Comparison of ENCODE assay signal across 8 mouse cellular contexts in genomic region chr12:32061090-32061930, GRCm38 (mm10). TPM values are rescaled to one million over a fixed set of nuclear protein-coding genes. Genes with fewer than 3 reads are reported as not detected.
DNase-seq lines count a peak whose midpoint lies in the region; ATAC-seq and TF ChIP-seq lines count a peak whose summit lies in the region.

TSS of gene Prkar2b (minus strand) at chr12:32061296.

- no peaks in the 10 kb centered on the region for H3K36me3 ChIP-seq in C2C12 (ENCODE audit: control insufficient read depth, insufficient read depth)
- H3K36me3 ChIP-seq in erythroblast, embryonic 14.5 days (ENCODE audit: control insufficient read depth) = peaks cover 38% of the 10 kb centered on the region
- H3K36me3 ChIP-seq in heart, embryonic 12.5 days = no peaks in the 10 kb centered on the region
- no peaks in the 10 kb centered on the region for H3K36me3 ChIP-seq in kidney, postnatal 0 days (ENCODE audit: insufficient read depth, low read length)
- H3K36me3 ChIP-seq in liver, embryonic 11.5 days (ENCODE audit: control insufficient read depth, insufficient read depth, low read length) = no peaks in the 10 kb centered on the region
- H3K36me3 ChIP-seq in stomach, embryonic 14.5 days (ENCODE audit: control insufficient read depth, insufficient read depth, low read length) = no peaks in the 10 kb centered on the region

- H3K4me2 ChIP-seq in heart, embryonic 12.5 days = peak within 1 kb of the TSS; percentile 99
- H3K4me2 ChIP-seq in kidney, postnatal 0 days (ENCODE audit: low read length) = peak within 1 kb of the TSS; percentile 99
- H3K4me2 ChIP-seq in liver, embryonic 11.5 days = peak within 1 kb of the TSS; percentile 66
- H3K4me2 ChIP-seq in stomach, embryonic 14.5 days (replicated peaks; ENCODE audit: low read depth, low read length) = peak within 1 kb of the TSS; percentile 93

- H3K27ac ChIP-seq in heart, embryonic 12.5 days (ENCODE audit: poor library complexity, severe bottlenecking) = peak within 1 kb of the TSS; percentile 83
- peak within 1 kb of the TSS; percentile 71; the same call in 1 of the 2 replicates for H3K27ac ChIP-seq in kidney, postnatal 0 days
- peak within 1 kb of the TSS; percentile 97 for H3K27ac ChIP-seq in liver, embryonic 11.5 days (ENCODE audit: low read depth, low read length)
- peak within 1 kb of the TSS; percentile 93 for H3K27ac ChIP-seq in stomach, embryonic 14.5 days (ENCODE audit: low read length)

- peak within 1 kb of the TSS; percentile 82 for H3ac ChIP-seq in C2C12 (ENCODE audit: control insufficient read depth, insufficient read length, low read depth)

- DNase-seq in brain, embryonic 14.5 days (ENCODE audit: low read depth) = peak; percentile 97
- peak; percentile 92 for DNase-seq in kidney, postnatal 0 days (ENCODE audit: low spot score)
- DNase-seq in liver, embryonic 11.5 days (ENCODE audit: low spot score) = peak; percentile 95
- peak; percentile 94 for DNase-seq in naive thymus-derived CD4-positive, alpha-beta T cell, adult 2 months (ENCODE audit: low read depth)

- H3K79me2 ChIP-seq in C2C12 (ENCODE audit: control insufficient read depth, insufficient read depth) = peaks cover 46% of the 10 kb centered on the region

- peak; percentile 96 for TF ChIP-seq POLR2A in brain, embryonic 14.5 days (IDR thresholded peaks at IDR 0.05; ENCODE audit: borderline replicate concordance, extremely low read depth, insufficient read depth, insufficient read length, poor library complexity, severe bottlenecking)

- H3K4me3 ChIP-seq in C2C12 (ENCODE audit: insufficient read depth, poor library complexity, severe bottlenecking) = peak within 1 kb of the TSS; percentile 65
- H3K4me3 ChIP-seq in erythroblast, embryonic 14.5 days (replicated peaks) = peak within 1 kb of the TSS; percentile 87
- H3K4me3 ChIP-seq in heart, embryonic 12.5 days = peak within 1 kb of the TSS; percentile 86
- peak within 1 kb of the TSS; percentile 83 for H3K4me3 ChIP-seq in kidney, postnatal 0 days (replicated peaks; ENCODE audit: low read depth, low read length)
- H3K4me3 ChIP-seq in liver, embryonic 11.5 days (ENCODE audit: low read depth, low read length) = peak within 1 kb of the TSS; percentile 95
- peak within 1 kb of the TSS; percentile 84 for H3K4me3 ChIP-seq in stomach, embryonic 14.5 days (ENCODE audit: low read depth, low read length)

- peaks cover 71% of the 10 kb centered on the region for H3K4me1 ChIP-seq in erythroblast, embryonic 14.5 days (ENCODE audit: control insufficient read depth)
- H3K4me1 ChIP-seq in heart, embryonic 12.5 days (replicated peaks) = peaks cover 9% of the 10 kb centered on the region; the same call in 1 of the 2 replicates
- H3K4me1 ChIP-seq in kidney, postnatal 0 days (replicated peaks; ENCODE audit: insufficient read depth, low read length) = 0 out of 2 replicates have a peak, but pooled peaks cover 5% of the 10 kb centered on the region
- H3K4me1 ChIP-seq in liver, embryonic 11.5 days (replicated peaks; ENCODE audit: control insufficient read depth, insufficient read depth, low read length) = peaks cover 34% of the 10 kb centered on the region
- H3K4me1 ChIP-seq in stomach, embryonic 14.5 days (ENCODE audit: control insufficient read depth, insufficient read depth, low read length) = 0 out of 2 replicates have a peak, but pooled peaks cover 6% of the 10 kb centered on the region

- peak within 1 kb of the TSS; percentile 89 for H3K9ac ChIP-seq in heart, embryonic 12.5 days
- H3K9ac ChIP-seq in kidney, postnatal 0 days (ENCODE audit: low read depth, low read length) = peak within 1 kb of the TSS; percentile 70
- peak within 1 kb of the TSS; percentile 100 for H3K9ac ChIP-seq in liver, embryonic 11.5 days (ENCODE audit: low read depth, low read length)
- peak within 1 kb of the TSS; percentile 72 for H3K9ac ChIP-seq in stomach, embryonic 14.5 days (replicated peaks; ENCODE audit: low read depth, low read length)

- H3K27me3 ChIP-seq in C2C12 (ENCODE audit: control insufficient read depth, insufficient read depth, insufficient read length) = no peaks in the 10 kb centered on the region
- H3K27me3 ChIP-seq in erythroblast, embryonic 14.5 days (ENCODE audit: control insufficient read depth) = no peaks in the 10 kb centered on the region
- no peaks in the 10 kb centered on the region for H3K27me3 ChIP-seq in heart, embryonic 12.5 days (replicated peaks)
- no peaks in the 10 kb centered on the region for H3K27me3 ChIP-seq in kidney, postnatal 0 days (ENCODE audit: insufficient read depth, low read length)
- no peaks in the 10 kb centered on the region for H3K27me3 ChIP-seq in liver, embryonic 11.5 days (replicated peaks; ENCODE audit: control insufficient read depth, insufficient read depth, low read length)
- H3K27me3 ChIP-seq in stomach, embryonic 14.5 days (ENCODE audit: control insufficient read depth, insufficient read depth, low read length) = no peaks in the 10 kb centered on the region

- under 1% methylated on average over 58 of the region's 64 CpGs for WGBS in heart, embryonic 12.5 days
- WGBS in kidney, postnatal 0 days = 1% methylated on average over 63 of the region's 64 CpGs
- 1% methylated on average over 60 of the region's 64 CpGs for WGBS in liver, embryonic 11.5 days
- WGBS in stomach, embryonic 14.5 days = 1% methylated on average over 64 of the region's 64 CpGs

- peak; percentile 98 for ATAC-seq in heart, embryonic 12.5 days (ENCODE audit: insufficient number of reproducible peaks, low FRiP score)
- peak; percentile 95 for ATAC-seq in kidney, postnatal 0 days (replicated peaks; ENCODE audit: low FRiP score, low read depth)
- peak; percentile 95 for ATAC-seq in liver, embryonic 11.5 days (replicated peaks; ENCODE audit: low FRiP score)
- peak; percentile 95 for ATAC-seq in stomach, embryonic 14.5 days (ENCODE audit: insufficient number of reproducible peaks, insufficient read depth, low FRiP score, low read depth)

- no peaks in the 10 kb centered on the region for H3K9me3 ChIP-seq in erythroblast, embryonic 14.5 days (ENCODE audit: control insufficient read depth, low read length)
- no peaks in the 10 kb centered on the region for H3K9me3 ChIP-seq in heart, embryonic 12.5 days (replicated peaks)
- H3K9me3 ChIP-seq in kidney, postnatal 0 days (replicated peaks; ENCODE audit: low read length) = no peaks in the 10 kb centered on the region
- H3K9me3 ChIP-seq in liver, embryonic 11.5 days (ENCODE audit: control insufficient read depth, low read length) = no peaks in the 10 kb centered on the region
- no peaks in the 10 kb centered on the region for H3K9me3 ChIP-seq in stomach, embryonic 14.5 days (ENCODE audit: control insufficient read depth, low read depth, low read length)

- TF ChIP-seq CTCF in C2C12 (IDR thresholded peaks at IDR 0.05; ENCODE audit: control insufficient read depth, insufficient read depth, insufficient read length) = no peak
- no peak for TF ChIP-seq CTCF in brain, embryonic 14.5 days (IDR thresholded peaks at IDR 0.05; ENCODE audit: borderline replicate concordance, extremely low read depth, insufficient read depth, insufficient read length)
- TF ChIP-seq CTCF in kidney, postnatal 0 days (IDR thresholded peaks at IDR 0.05; ENCODE audit: low read depth) = no peak

- peaks cover 25% of the 10 kb centered on the region for H3K79me3 ChIP-seq in C2C12 (ENCODE audit: low read depth)

TF ChIP-seq in C2C12, 6 proteins besides CTCF, POLR2A, EP300 and RAD21:
- no peak for TF ChIP-seq MYOG (IDR thresholded peaks at IDR 0.05; ENCODE audit: control insufficient read depth, extremely low read depth, insufficient read length)
- peak; percentile 83 for TF ChIP-seq USF1 (IDR thresholded peaks at IDR 0.05; ENCODE audit: low read depth)

RNA-seq across cellular contexts. Expression of gene Prkar2b, which starts in this region (rescaled TPM):
- 33.1 TPM for polyA plus RNA-seq in C2C12 (2012; fragmentation: generic; extraction: Trizol)
- polyA plus RNA-seq in brain, embryonic 14.5 days (2012; rRNA removed) = 66.0 and 93.4 TPM in 2 replicates
- polyA plus RNA-seq in erythroblast, embryonic 14.5 days (2012) = 6.7 and 10.7 TPM in 2 replicates
- 18.9 and 20.6 TPM in 2 replicates for polyA plus RNA-seq in heart, embryonic 12.5 days (2016; fragmentation: Nextera tagmentation; extraction: Ambion mirVana)
- polyA plus RNA-seq in kidney, postnatal 0 days (2015; fragmentation: Nextera tagmentation; extraction: Ambion mirVana) = 13.0 and 13.8 TPM in 2 replicates
- 103 and 123 TPM in 2 replicates for polyA plus RNA-seq in liver, embryonic 11.5 days (2014; fragmentation: Nextera tagmentation; extraction: Ambion mirVana)
- 34.0 and 38.7 TPM in 2 replicates for polyA plus RNA-seq in stomach, embryonic 14.5 days (2014; fragmentation: Nextera tagmentation; extraction: Ambion mirVana)

Comparison
In these comparisons a context has a peak if more than half of its experiments do, and no peak if none do; other contexts are left out.
1. Peak in every context shown above with its lines: DNase-seq, ATAC-seq, H3K4me3 ChIP-seq and H3K27ac ChIP-seq.